Mouse (Mus musculus): ENCODE data around the gene Sdr9c7. TPM values are rescaled to one million over a fixed set of nuclear protein-coding genes. Genes with fewer than 3 reads are reported as not detected.

The Sdr9c7 gene
- polyA plus RNA-seq, 1 experiment from 2014 or later, result 24.6 TPM

GRCm38 (mm10) chr10:127951390-127951789 lies 53.1 kb downstream of the Sdr9c7 start:
- Histone ChIP-seq H3K9ac (ENCODE audit: low read length) (no peak overlapping the region), H3K27ac (replicated peaks) (no peak overlapping the region), H3K9me3 (ENCODE audit: control insufficient read depth, low read length) (no peaks in the 10 kb centered on the region), H3K4me1 (replicated peaks; ENCODE audit: control insufficient read depth, insufficient read depth) (no peaks in the 10 kb centered on the region), H3K36me3 (ENCODE audit: control insufficient read depth, insufficient read depth, low read length) (no peaks in the 10 kb centered on the region), H3K27me3 (ENCODE audit: control insufficient read depth, insufficient read depth, low read length) (no peaks in the 10 kb centered on the region), H3K4me3 (ENCODE audit: low read depth, low read length) (no peak overlapping the region), H3K4me2 (replicated peaks; ENCODE audit: low read depth) (no peak overlapping the region)
- 61% methylated on average over 9 of the region's 9 CpGs for whole genome bisulfite sequencing
- ATAC-seq (ENCODE audit: low FRiP score, low TSS enrichment) (no peak), DNase-seq (ENCODE audit: low spot score) (no peak)
- TF ChIP-seq EP300 (optimal IDR thresholded peaks at IDR 0.05) (no peak), CTCF (IDR thresholded peaks at IDR 0.05; ENCODE audit: low read depth) (no peak)

- DNase-seq (ENCODE audit: low spot score), result no peak
- no peaks in the 10 kb centered on the region for H3K36me3 ChIP-seq (ENCODE audit: control insufficient read depth, insufficient read depth, low read length)
- H3K4me2 ChIP-seq (replicated peaks; ENCODE audit: low read depth), result no peak overlapping the region
- H3K27ac ChIP-seq (replicated peaks), result no peak overlapping the region
- ATAC-seq (ENCODE audit: low FRiP score, low TSS enrichment), result no peak
- no peaks in the 10 kb centered on the region for H3K9me3 ChIP-seq (ENCODE audit: control insufficient read depth, low read length)
- WGBS, result 65% methylated on average over 4 of the region's 4 CpGs
- H3K27me3 ChIP-seq (ENCODE audit: control insufficient read depth, insufficient read depth, low read length), result no peaks in the 10 kb centered on the region
- no peak for TF ChIP-seq CTCF (IDR thresholded peaks at IDR 0.05; ENCODE audit: low read depth)
- no peak overlapping the region for H3K9ac ChIP-seq (ENCODE audit: low read length)
- no peaks in the 10 kb centered on the region for H3K4me1 ChIP-seq (replicated peaks; ENCODE audit: control insufficient read depth, insufficient read depth)
- H3K4me3 ChIP-seq (ENCODE audit: low read depth, low read length), result no peak overlapping the region
Measured at GRCm38 (mm10) chr10:127951821-127952220, 53.5 kb downstream of the Sdr9c7 start.

GRCm38 (mm10) chr10:127955034-127955433 lies 56.7 kb downstream of the Sdr9c7 start:
- no peaks in the 10 kb centered on the region for H3K9me3 ChIP-seq (ENCODE audit: control insufficient read depth, low read length)
- DNase-seq (ENCODE audit: low spot score), result peak; percentile 47
- 41% methylated on average over 4 of the region's 4 CpGs for WGBS
- H3K27ac ChIP-seq (replicated peaks), result 0 out of 2 replicates have a peak overlapping the region, but pooled peaks have one; percentile 40
- H3K4me3 ChIP-seq (ENCODE audit: low read depth, low read length), result no peak overlapping the region
- ATAC-seq (ENCODE audit: low FRiP score, low TSS enrichment), result peak; percentile 82
- TF ChIP-seq CTCF (IDR thresholded peaks at IDR 0.05; ENCODE audit: low read depth) (no peak), EP300 (optimal IDR thresholded peaks at IDR 0.05) (no peak)
- no peaks in the 10 kb centered on the region for H3K36me3 ChIP-seq (ENCODE audit: control insufficient read depth, insufficient read depth, low read length)
- no peak overlapping the region for H3K4me2 ChIP-seq (replicated peaks; ENCODE audit: low read depth)
- no peaks in the 10 kb centered on the region for H3K27me3 ChIP-seq (ENCODE audit: control insufficient read depth, insufficient read depth, low read length)
- no peak overlapping the region for H3K9ac ChIP-seq (ENCODE audit: low read length)
- no peaks in the 10 kb centered on the region for H3K4me1 ChIP-seq (replicated peaks; ENCODE audit: control insufficient read depth, insufficient read depth)

- Histone ChIP-seq H3K27me3 (ENCODE audit: control insufficient read depth, insufficient read depth, low read length) (no peaks in the 10 kb centered on the region), H3K9me3 (ENCODE audit: control insufficient read depth, low read length) (no peaks in the 10 kb centered on the region), H3K4me3 (ENCODE audit: low read depth, low read length) (no peak overlapping the region), H3K4me2 (replicated peaks; ENCODE audit: low read depth) (no peak overlapping the region), H3K36me3 (ENCODE audit: control insufficient read depth, insufficient read depth, low read length) (no peaks in the 10 kb centered on the region), H3K4me1 (replicated peaks; ENCODE audit: control insufficient read depth, insufficient read depth) (no peaks in the 10 kb centered on the region), H3K27ac (replicated peaks) (peak overlapping the region; percentile 75), H3K9ac (ENCODE audit: low read length) (no peak overlapping the region)
- ATAC-seq (ENCODE audit: low FRiP score, low TSS enrichment) (peak; percentile 72), DNase-seq (ENCODE audit: low spot score) (peak; percentile 87)
- TF ChIP-seq CTCF (IDR thresholded peaks at IDR 0.05; ENCODE audit: low read depth) (peak; percentile 81), EP300 (optimal IDR thresholded peaks at IDR 0.05) (no peak)
- WGBS, result 44% methylated on average over 16 of the region's 16 CpGs
Measured at GRCm38 (mm10) chr10:127956168-127956816, 58.0 kb downstream of the Sdr9c7 start.

GRCm38 (mm10) chr10:127959161-127959679 lies 60.9 kb downstream of the Sdr9c7 start:
- ATAC-seq (ENCODE audit: low FRiP score, low TSS enrichment) (no peak), DNase-seq (ENCODE audit: low spot score) (no peak)
- WGBS, result 93% methylated on average over 7 of the region's 7 CpGs
- Histone ChIP-seq H3K27ac (replicated peaks) (no peak overlapping the region), H3K9ac (ENCODE audit: low read length) (no peak overlapping the region), H3K4me2 (replicated peaks; ENCODE audit: low read depth) (no peak overlapping the region), H3K9me3 (ENCODE audit: control insufficient read depth, low read length) (no peaks in the 10 kb centered on the region), H3K4me3 (ENCODE audit: low read depth, low read length) (no peak overlapping the region), H3K4me1 (replicated peaks; ENCODE audit: control insufficient read depth, insufficient read depth) (no peaks in the 10 kb centered on the region), H3K27me3 (ENCODE audit: control insufficient read depth, insufficient read depth, low read length) (no peaks in the 10 kb centered on the region), H3K36me3 (ENCODE audit: control insufficient read depth, insufficient read depth, low read length) (no peaks in the 10 kb centered on the region)
- peak; percentile 22; the same call in 1 of the 2 replicates for TF ChIP-seq CTCF (IDR thresholded peaks at IDR 0.05; ENCODE audit: low read depth)
- TF ChIP-seq EP300 (optimal IDR thresholded peaks at IDR 0.05), result no peak

Other genes with a start within 250 kb of the Sdr9c7 start
- gene Nemp1, start 231.6 kb upstream of the Sdr9c7 start, polyA plus RNA-seq (2015; fragmentation: Nextera tagmentation; extraction: Ambion mirVana), result 4.1 and 4.5 TPM in 2 replicates
- gene Nab2, start 229.9 kb upstream of the Sdr9c7 start, polyA plus RNA-seq (2015; fragmentation: Nextera tagmentation; extraction: Ambion mirVana), result 6.8 and 8.9 TPM in 2 replicates
- gene Myo1a, start 193.3 kb upstream of the Sdr9c7 start, polyA plus RNA-seq (2015; fragmentation: Nextera tagmentation; extraction: Ambion mirVana), result 39.3 and 42.1 TPM in 2 replicates
- gene Tac2, start 174.0 kb upstream of the Sdr9c7 start, polyA plus RNA-seq (2015; fragmentation: Nextera tagmentation; extraction: Ambion mirVana), result 0.34 and 0.35 TPM in 2 replicates
- 1.4 and 1.6 TPM in 2 replicates for gene Zbtb39, start 159.0 kb upstream of the Sdr9c7 start, polyA plus RNA-seq (2015; fragmentation: Nextera tagmentation; extraction: Ambion mirVana)
- 0.77 and 0.92 TPM in 2 replicates for gene Gpr182, start 146.8 kb upstream of the Sdr9c7 start, polyA plus RNA-seq (2015; fragmentation: Nextera tagmentation; extraction: Ambion mirVana)
- 0.19 and 0.23 TPM in 2 replicates for gene Rdh1, start 138.8 kb upstream of the Sdr9c7 start, polyA plus RNA-seq (2015; fragmentation: Nextera tagmentation; extraction: Ambion mirVana)
- gene Rdh16f1, start 138.7 kb upstream of the Sdr9c7 start, polyA plus RNA-seq (2015; fragmentation: Nextera tagmentation; extraction: Ambion mirVana), result 0.67 and 0.69 TPM in 2 replicates
- gene Rdh9, start 122.1 kb upstream of the Sdr9c7 start, polyA plus RNA-seq (2015; fragmentation: Nextera tagmentation; extraction: Ambion mirVana), result not detected in 2 replicates
- 1.0 and 1.5 TPM in 2 replicates for gene Rdh16, start 97.4 kb upstream of the Sdr9c7 start, polyA plus RNA-seq (2015; fragmentation: Nextera tagmentation; extraction: Ambion mirVana)
- not detected in 2 replicates for gene Rdh19, start 48.6 kb upstream of the Sdr9c7 start, polyA plus RNA-seq (2015; fragmentation: Nextera tagmentation; extraction: Ambion mirVana)
- not detected in 2 replicates for gene Rdh16f2, start 32.0 kb upstream of the Sdr9c7 start, polyA plus RNA-seq (2015; fragmentation: Nextera tagmentation; extraction: Ambion mirVana)
- gene Rdh7, start 9.7 kb upstream of the Sdr9c7 start, polyA plus RNA-seq (2015; fragmentation: Nextera tagmentation; extraction: Ambion mirVana), result 1.9 and 2.1 TPM in 2 replicates
- gene Hsd17b6, start 109.1 kb downstream of the Sdr9c7 start, polyA plus RNA-seq (2015; fragmentation: Nextera tagmentation; extraction: Ambion mirVana), result 5.0 and 5.7 TPM in 2 replicates
- 27.3 and 27.4 TPM in 2 replicates for gene Prim1, start 116.7 kb downstream of the Sdr9c7 start, polyA plus RNA-seq (2015; fragmentation: Nextera tagmentation; extraction: Ambion mirVana)
- 618 and 628 TPM in 2 replicates for gene Naca, start 137.1 kb downstream of the Sdr9c7 start, polyA plus RNA-seq (2015; fragmentation: Nextera tagmentation; extraction: Ambion mirVana)
- gene Ptges3, start 160.4 kb downstream of the Sdr9c7 start, polyA plus RNA-seq (2015; fragmentation: Nextera tagmentation; extraction: Ambion mirVana), result 297 and 316 TPM in 2 replicates
- 2,044 and 2,075 TPM in 2 replicates for gene Atp5b, start 184.8 kb downstream of the Sdr9c7 start, polyA plus RNA-seq (2015; fragmentation: Nextera tagmentation; extraction: Ambion mirVana)
- 5.5 and 7.9 TPM in 2 replicates for gene Baz2a, start 193.1 kb downstream of the Sdr9c7 start, polyA plus RNA-seq (2015; fragmentation: Nextera tagmentation; extraction: Ambion mirVana)

Data from stomach, postnatal 0 days (tissue).